In genomic region chr19:58389466-58389865, GRCm38 (mm10) we compare ENCODE assay signal across 16 mouse cellular contexts.
"Had no signal": no experiment of that assay in that cellular context is flagged by ENCODE, and none has a peak within 500 bp of the region (broad histone marks: within the 10 kb centered on the region; RNA-seq: fewer than 3 reads in every experiment).

No protein-coding gene starts in this region.

- ATAC-seq: lung, postnatal 0 days; midbrain, embryonic 13.5 days; midbrain, embryonic 16.5 days had no signal

- H3K27me3 ChIP-seq: liver, embryonic 13.5 days; midbrain, embryonic 13.5 days; neural tube, embryonic 13.5 days had no signal

- H3K36me3 ChIP-seq: liver, embryonic 13.5 days; midbrain, embryonic 13.5 days; neural tube, embryonic 13.5 days had no signal

- H3K27ac ChIP-seq: layer of hippocampus, adult 2 months; liver, embryonic 13.5 days; macrophage had no signal

- H3K4me1 ChIP-seq: liver, embryonic 13.5 days had no signal

- H3K4me2 ChIP-seq: liver, embryonic 13.5 days; lung, embryonic 14.5 days; midbrain, embryonic 13.5 days; neural tube, embryonic 13.5 days had no signal

- H3K9me3 ChIP-seq: liver, embryonic 13.5 days; midbrain, embryonic 13.5 days; neural tube, embryonic 13.5 days had no signal

- DNase-seq: kidney, adult 18-20 months; kidney, postnatal 25 days; layer of hippocampus, adult 9-11 months; liver, embryonic 13.5 days; lung, embryonic 14.5 days; right cerebral cortex, postnatal 25 days; spleen, adult 18-20 months; thymus, adult 18-20 months; thymus, postnatal 36 days had no signal

- H3K4me3 ChIP-seq: layer of hippocampus, adult 2 months; liver, embryonic 13.5 days; midbrain, embryonic 13.5 days; myocyte; neural tube, embryonic 13.5 days had no signal

- H3K9ac ChIP-seq: liver, embryonic 13.5 days; lung, embryonic 14.5 days; midbrain, embryonic 13.5 days; neural tube, embryonic 13.5 days had no signal
